Mouse (Mus musculus): ENCODE data around the gene BC048562. TPM values are rescaled to one million over a fixed set of nuclear protein-coding genes. Genes with fewer than 3 reads are reported as not detected.

Gene BC048562
- total and polyA plus RNA-seq, 3 experiments, result not detected

GRCm38 (mm10) chr9:108488403-108488802, 52.1 kb downstream of the BC048562 start:
- DNase-seq, result no peak
- Histone ChIP-seq H3K79me2 (replicated peaks; ENCODE audit: control insufficient read depth, insufficient read depth, low read length) (peaks cover 2% of the 10 kb centered on the region; the same call in 1 of the 2 replicates), H3K36me3 (ENCODE audit: control insufficient read depth, insufficient read depth, low read length) (peaks cover 6% of the 10 kb centered on the region), H3K27me3 (ENCODE audit: control insufficient read depth, insufficient read depth, low read length) (no peaks in the 10 kb centered on the region), H3K4me3 (no peak overlapping the region), H3K9ac (ENCODE audit: low read depth, low read length) (no peak overlapping the region), H3K27ac (no peak overlapping the region), H3K4me1 (ENCODE audit: control insufficient read depth, insufficient read depth, low read length) (peaks cover 7% of the 10 kb centered on the region)
- intact Hi-C loops (cut with DNase I), result no loop called here
- 89% methylated on average over 17 of the region's 17 CpGs for WGBS
- no peak for TF ChIP-seq POLR2A (IDR thresholded peaks at IDR 0.05; ENCODE audit: insufficient read depth, low read depth, low read length)
- no peak for TF ChIP-seq CTCF (IDR thresholded peaks at IDR 0.05)
- TF ChIP-seq EP300 (IDR thresholded peaks at IDR 0.05; ENCODE audit: insufficient read depth, low read depth, low read length), result no peak

DNA sequence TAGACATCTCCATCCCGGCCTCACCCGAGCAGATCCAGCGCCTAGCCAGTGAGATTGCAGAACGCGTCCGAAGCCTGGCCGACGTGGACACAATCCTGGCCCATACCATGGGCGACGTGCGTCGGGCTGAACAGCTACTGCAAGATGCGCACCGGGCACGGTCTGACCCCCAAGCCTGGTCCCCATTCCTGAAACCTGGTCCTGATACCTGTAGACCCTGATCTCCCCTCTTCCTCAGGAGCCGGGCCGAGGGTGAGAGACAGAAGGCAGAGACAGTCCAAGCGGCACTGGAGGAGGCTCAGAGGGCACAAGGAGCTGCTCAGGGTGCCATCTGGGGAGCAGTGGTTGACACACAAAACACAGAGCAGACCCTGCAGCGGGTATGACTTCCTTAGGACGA, 52.9 kb downstream of the BC048562 start:
- no peaks in the 10 kb centered on the region for H3K27me3 ChIP-seq (ENCODE audit: control insufficient read depth, insufficient read depth, low read length)
- no peak overlapping the region for H3K4me3 ChIP-seq
- peaks cover under 1% of the 10 kb centered on the region; the same call in 1 of the 2 replicates for H3K79me2 ChIP-seq (replicated peaks; ENCODE audit: control insufficient read depth, insufficient read depth, low read length)
- no peak overlapping the region for H3K27ac ChIP-seq
- no peak overlapping the region for H3K9ac ChIP-seq (ENCODE audit: low read depth, low read length)
- peaks cover 6% of the 10 kb centered on the region for H3K36me3 ChIP-seq (ENCODE audit: control insufficient read depth, insufficient read depth, low read length)
- peaks cover 7% of the 10 kb centered on the region for H3K4me1 ChIP-seq (ENCODE audit: control insufficient read depth, insufficient read depth, low read length)
- no peak for TF ChIP-seq CTCF (IDR thresholded peaks at IDR 0.05)
- no peak for TF ChIP-seq EP300 (IDR thresholded peaks at IDR 0.05; ENCODE audit: insufficient read depth, low read depth, low read length)
- TF ChIP-seq POLR2A (IDR thresholded peaks at IDR 0.05; ENCODE audit: insufficient read depth, low read depth, low read length), result no peak
- intact Hi-C loops (cut with DNase I), result no loop called here
- WGBS, result 95% methylated on average over 20 of the region's 20 CpGs
- DNase-seq, result no peak

DNA sequence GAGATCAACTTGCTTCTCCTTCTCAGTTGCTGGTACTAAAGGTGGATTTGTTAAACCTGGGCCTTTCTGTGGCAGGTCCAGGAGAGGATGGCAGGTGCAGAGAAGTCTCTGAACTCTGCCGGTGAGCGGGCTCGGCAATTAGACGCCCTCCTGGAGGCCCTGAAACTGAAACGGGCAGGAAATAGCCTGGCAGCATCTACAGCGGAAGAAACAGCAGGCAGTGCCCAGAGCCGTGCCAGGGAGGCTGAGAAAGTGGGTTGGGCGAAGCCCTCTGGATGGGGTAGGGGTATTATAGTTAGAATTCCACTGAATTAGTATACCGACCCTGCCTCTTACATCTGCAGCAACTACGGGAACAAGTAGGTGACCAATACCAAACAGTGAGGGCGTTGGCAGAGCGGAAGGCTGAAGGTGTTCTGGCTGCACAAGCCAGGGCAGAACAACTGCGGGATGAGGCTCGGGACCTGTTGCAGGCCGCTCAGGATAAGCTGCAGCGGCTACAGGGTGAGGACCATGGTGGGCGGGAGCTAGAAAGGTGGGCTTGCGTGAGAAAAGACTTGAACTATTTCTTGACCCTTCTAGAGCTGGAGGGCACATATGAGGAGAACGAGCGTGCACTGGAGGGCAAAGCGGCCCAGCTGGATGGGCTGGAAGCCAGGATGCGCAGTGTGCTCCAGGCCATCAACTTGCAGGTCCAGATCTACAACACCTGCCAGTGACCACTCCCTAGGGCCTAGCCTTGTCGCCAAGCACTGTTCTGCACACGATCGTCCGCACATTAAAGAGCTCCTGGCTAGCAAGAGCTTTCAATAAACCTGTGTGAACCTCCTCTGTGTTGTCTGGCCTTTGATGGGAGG, 53.6 kb downstream of the BC048562 start:
- H3K4me3 ChIP-seq, result peak overlapping the region; percentile 99; the same call in 1 of the 2 replicates
- intact Hi-C loops (cut with DNase I), result loop anchor here (2.0 to 5.0 kb wide), 2 partner anchors 17 to 38 kb away; partner anchors contain the start of gene Qars
- H3K27ac ChIP-seq, result peak overlapping the region; percentile 99
- H3K36me3 ChIP-seq (ENCODE audit: control insufficient read depth, insufficient read depth, low read length), result peaks cover 6% of the 10 kb centered on the region
- H3K4me1 ChIP-seq (ENCODE audit: control insufficient read depth, insufficient read depth, low read length), result peaks cover 7% of the 10 kb centered on the region
- H3K27me3 ChIP-seq (ENCODE audit: control insufficient read depth, insufficient read depth, low read length), result no peaks in the 10 kb centered on the region
- WGBS, result 58% methylated on average over 26 of the region's 26 CpGs
- DNase-seq, result no peak
- H3K9ac ChIP-seq (ENCODE audit: low read depth, low read length), result peak overlapping the region; percentile 17
- no peak for TF ChIP-seq CTCF (IDR thresholded peaks at IDR 0.05)
- TF ChIP-seq POLR2A (IDR thresholded peaks at IDR 0.05; ENCODE audit: insufficient read depth, low read depth, low read length), result no peak
- no peak for TF ChIP-seq EP300 (IDR thresholded peaks at IDR 0.05; ENCODE audit: insufficient read depth, low read depth, low read length)
- no peaks in the 10 kb centered on the region for H3K79me2 ChIP-seq (replicated peaks; ENCODE audit: control insufficient read depth, insufficient read depth, low read length)

GRCm38 (mm10) chr9:108490559-108491285, 54.4 kb downstream of the BC048562 start, which contains the start of gene Usp19:
TSS of gene Usp19 (plus strand) at chr9:108490602.
- H3K79me2 ChIP-seq (replicated peaks; ENCODE audit: control insufficient read depth, insufficient read depth, low read length), result no peaks in the 10 kb centered on the region
- peaks cover 6% of the 10 kb centered on the region for H3K36me3 ChIP-seq (ENCODE audit: control insufficient read depth, insufficient read depth, low read length)
- H3K27me3 ChIP-seq (ENCODE audit: control insufficient read depth, insufficient read depth, low read length), result no peaks in the 10 kb centered on the region
- intact Hi-C loops (cut with DNase I), result loop anchor here (2.0 to 5.0 kb wide), 2 partner anchors 16 to 38 kb away; partner anchors contain the start of gene Qars
- TF ChIP-seq POLR2A (IDR thresholded peaks at IDR 0.05; ENCODE audit: insufficient read depth, low read depth, low read length), result peak; percentile 84
- 0 out of 2 replicates have a peak, but pooled peaks have one; percentile 11 for TF ChIP-seq CTCF (IDR thresholded peaks at IDR 0.05)
- peak; percentile 92 for TF ChIP-seq EP300 (IDR thresholded peaks at IDR 0.05; ENCODE audit: insufficient read depth, low read depth, low read length)
- H3K27ac ChIP-seq, result peak within 1 kb of the TSS; percentile 99
- WGBS, result under 1% methylated on average over 68 of the region's 69 CpGs
- H3K4me1 ChIP-seq (ENCODE audit: control insufficient read depth, insufficient read depth, low read length), result peaks cover 7% of the 10 kb centered on the region
- peak within 1 kb of the TSS; percentile 99 for H3K4me3 ChIP-seq
- peak within 1 kb of the TSS; percentile 90 for H3K9ac ChIP-seq (ENCODE audit: low read depth, low read length)
- DNase-seq, result peak; percentile 95 to 97

GRCm38 (mm10) chr9:108491286-108491580, 55.0 kb downstream of the BC048562 start:
- H3K4me3 ChIP-seq, result peak overlapping the region; percentile 99
- H3K36me3 ChIP-seq (ENCODE audit: control insufficient read depth, insufficient read depth, low read length), result peaks cover 6% of the 10 kb centered on the region
- peak overlapping the region; percentile 99 for H3K27ac ChIP-seq
- TF ChIP-seq CTCF (IDR thresholded peaks at IDR 0.05), result no peak
- no peak for TF ChIP-seq EP300 (IDR thresholded peaks at IDR 0.05; ENCODE audit: insufficient read depth, low read depth, low read length)
- no peak for TF ChIP-seq POLR2A (IDR thresholded peaks at IDR 0.05; ENCODE audit: insufficient read depth, low read depth, low read length)
- no peak for DNase-seq
- intact Hi-C loops (cut with DNase I), result loop anchor here (2.0 to 5.0 kb wide), 2 partner anchors 16 to 39 kb away; partner anchors contain the start of gene Qars
- H3K27me3 ChIP-seq (ENCODE audit: control insufficient read depth, insufficient read depth, low read length), result no peaks in the 10 kb centered on the region
- no peaks in the 10 kb centered on the region for H3K79me2 ChIP-seq (replicated peaks; ENCODE audit: control insufficient read depth, insufficient read depth, low read length)
- peaks cover 7% of the 10 kb centered on the region for H3K4me1 ChIP-seq (ENCODE audit: control insufficient read depth, insufficient read depth, low read length)
- peak overlapping the region; percentile 90 for H3K9ac ChIP-seq (ENCODE audit: low read depth, low read length)
- 1% methylated on average over 12 of the region's 12 CpGs for WGBS
